Mouse (Mus musculus) hindbrain, embryonic 13.5 days (tissue): ENCODE measurements around the gene Ptger1. TPM values are rescaled to one million over a fixed set of nuclear protein-coding genes. Genes with fewer than 3 reads are reported as not detected.

Experiments
- polyA plus RNA-seq: library from polyadenylated mRNA; unstranded; fragments of >200 nt; fragmentation: Nextera tagmentation; extraction: Ambion mirVana; gene quantifications from 2 replicates; pipeline ENCODE4 v1.2.1, GENCODE M21; 2015

Ptger1 gene
- polyA plus RNA-seq, 1 experiment from 2014 or later = 0.70 TPM

Other genes starting within 250 kb of the Ptger1 start
- gene Scoc, start 208.3 kb upstream of the Ptger1 start, polyA plus RNA-seq = 226 and 241 TPM in 2 replicates
- gene Olfr370, start 130.9 kb upstream of the Ptger1 start, polyA plus RNA-seq = 0.05 and 0.09 TPM in 2 replicates
- 375 and 381 TPM in 2 replicates for gene Ndufb7, start 100.0 kb upstream of the Ptger1 start, polyA plus RNA-seq
- 998 and 1,025 TPM in 2 replicates for gene Tecr, start 58.7 kb upstream of the Ptger1 start, polyA plus RNA-seq
- gene Dnajb1, start 58.5 kb upstream of the Ptger1 start, polyA plus RNA-seq = 54.1 and 54.2 TPM in 2 replicates
- 155 and 159 TPM in 2 replicates for gene Gipc1, start 14.0 kb upstream of the Ptger1 start, polyA plus RNA-seq
- gene Pkn1, start 32.5 kb downstream of the Ptger1 start, polyA plus RNA-seq = 20.7 and 23.7 TPM in 2 replicates
- 116 and 119 TPM in 2 replicates for gene Ddx39, start 48.5 kb downstream of the Ptger1 start, polyA plus RNA-seq
- 12.3 and 13.0 TPM in 2 replicates for gene Adgre5, start 74.6 kb downstream of the Ptger1 start, polyA plus RNA-seq
- gene Adgrl1, start 233.4 kb downstream of the Ptger1 start, polyA plus RNA-seq = 47.9 and 49.3 TPM in 2 replicates